19 mouse cellular contexts compared by ENCODE assay signal in the genomic region with DNA sequence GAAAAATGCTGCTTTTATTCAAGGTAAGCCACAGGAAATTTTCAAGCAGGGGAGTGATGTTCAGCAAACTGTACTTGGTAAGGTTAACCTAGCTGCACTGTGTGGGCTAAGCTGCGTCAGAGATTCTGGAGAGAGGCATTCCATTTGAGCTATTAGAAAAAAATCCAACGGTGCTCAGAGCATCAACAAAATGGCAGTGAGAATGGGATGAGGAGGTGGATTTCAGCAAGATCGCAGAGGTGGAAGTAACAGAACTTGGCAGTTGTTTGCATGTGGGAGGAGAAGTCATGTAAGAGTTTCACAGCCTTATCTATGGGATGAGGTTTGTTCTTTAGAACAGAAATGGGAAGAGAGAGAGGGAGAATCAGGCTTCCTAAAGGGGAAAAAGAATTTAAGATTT. TPM values are rescaled to one million over a fixed set of nuclear protein-coding genes. Genes with fewer than 3 reads are reported as not detected.
"Had no signal": no experiment of that assay in that cellular context is flagged by ENCODE, and none has a peak within 500 bp of the region (broad histone marks: within the 10 kb centered on the region; RNA-seq: fewer than 3 reads in every experiment).

No protein-coding gene starts in this region.

- DNase-seq: kidney, adult 2 months; kidney, postnatal 14 days; liver; liver, embryonic 13.5 days; liver, postnatal 0 days; lung, postnatal 14 days had no signal

- H3K4me2 ChIP-seq: kidney, embryonic 15.5 days; limb, embryonic 12.5 days; liver, embryonic 13.5 days; lung, embryonic 15.5 days; midbrain, embryonic 11.5 days; midbrain, embryonic 15.5 days; neural tube, embryonic 12.5 days; stomach, embryonic 15.5 days had no signal

- H3K9ac ChIP-seq: kidney, embryonic 15.5 days; limb, embryonic 12.5 days; liver, embryonic 13.5 days; liver, postnatal 0 days; lung, embryonic 15.5 days; midbrain, embryonic 15.5 days; neural tube, embryonic 12.5 days; stomach, embryonic 15.5 days had no signal

- H3K27ac ChIP-seq: kidney, embryonic 15.5 days; limb, embryonic 12.5 days; liver, embryonic 13.5 days; lung, embryonic 15.5 days; macrophage; midbrain, embryonic 15.5 days; neural tube, embryonic 12.5 days; stomach, embryonic 15.5 days had no signal

- H3K4me1 ChIP-seq: kidney, embryonic 15.5 days; lung, embryonic 15.5 days; midbrain, embryonic 15.5 days; neural tube, embryonic 12.5 days; stomach, embryonic 15.5 days had no signal

- H3K9me3 ChIP-seq: limb, embryonic 12.5 days; liver, embryonic 13.5 days; lung, embryonic 15.5 days; midbrain, embryonic 15.5 days; neural tube, embryonic 12.5 days; stomach, embryonic 15.5 days had no signal

- H3K36me3 ChIP-seq: kidney, embryonic 15.5 days; limb, embryonic 12.5 days; liver, embryonic 13.5 days; lung, embryonic 15.5 days; midbrain, embryonic 15.5 days; neural tube, embryonic 12.5 days; stomach, embryonic 15.5 days had no signal

- H3K4me3 ChIP-seq: kidney, embryonic 15.5 days; limb, embryonic 12.5 days; liver, embryonic 13.5 days; lung, embryonic 15.5 days; megakaryocyte, embryonic 14.5 days; midbrain, embryonic 15.5 days; neural tube, embryonic 12.5 days; stomach, embryonic 15.5 days had no signal

- ATAC-seq: intestine, embryonic 16.5 days; liver, postnatal 0 days; midbrain, embryonic 15.5 days had no signal

RNA-seq across cellular contexts. Expression of a gene that starts 5.2 kb away (rescaled TPM):
- total RNA-seq: monocyte, adult 5-6 weeks had no signal
- polyA plus RNA-seq: intestine, embryonic 16.5 days; large intestine, adult 2 months; liver, embryonic 13.5 days; liver, postnatal 0 days; lung, embryonic 15.5 days; macrophage; neural tube, embryonic 12.5 days; spleen, adult 2 months; stomach, embryonic 15.5 days had no signal
